Mouse (Mus musculus) erythroblast, embryonic 14.5 days (primary cell): ENCODE measurements around the gene Ralgapa1. TPM values are rescaled to one million over a fixed set of nuclear protein-coding genes. Genes with fewer than 3 reads are reported as not detected.
"Not testable (repeated sequence)": the region's sequence is repeated elsewhere in the genome, so short reads cannot be mapped to it uniquely, and the experiment has no call there.

ENCODE experiments used
- H3K27me3 ChIP-seq: 2 replicates; pipeline ENCODE4 v1.6.1; 2012; ENCODE audit warnings: inconsistent platforms; ENCODE audit not compliant: control insufficient read depth
- H3K36me3 ChIP-seq: 2 replicates; pipeline ENCODE4 v1.6.1; 2012; ENCODE audit warnings: mild to moderate bottlenecking, inconsistent platforms; ENCODE audit not compliant: control insufficient read depth
- H3K4me1 ChIP-seq: 2 replicates; pipeline ENCODE4 v1.6.1; 2012; ENCODE audit warnings: inconsistent platforms; ENCODE audit not compliant: control insufficient read depth
- H3K4me3 ChIP-seq: replicated peaks from 2 replicates; pipeline ENCODE3; 2012; ENCODE audit warnings: moderate library complexity, mild to moderate bottlenecking, inconsistent platforms
- H3K9me3 ChIP-seq: 2 replicates; pipeline ENCODE4 v1.6.1; 2012; ENCODE audit warnings: low read length, inconsistent platforms, mixed read lengths; ENCODE audit not compliant: control insufficient read depth
- GATA1 ChIP-seq: IDR thresholded peaks from 2 replicates; pipeline ENCODE4 v1.6.1; 2012; ENCODE audit warnings: low read length, inconsistent platforms, mixed read lengths
- TAL1 ChIP-seq: IDR thresholded peaks from 3 replicates; pipeline ENCODE4 v1.6.1; 2012; ENCODE audit warnings: low read length, inconsistent platforms, mixed read lengths
- polyA plus RNA-seq: library from polyadenylated mRNA; stranded (reverse); fragments of >175 nt; gene quantifications from 2 replicates; pipeline ENCODE4 v1.2.3, GENCODE M21; 2012

Ralgapa1 gene
- polyA plus RNA-seq, 1 experiment, result 0.83 TPM

DNA sequence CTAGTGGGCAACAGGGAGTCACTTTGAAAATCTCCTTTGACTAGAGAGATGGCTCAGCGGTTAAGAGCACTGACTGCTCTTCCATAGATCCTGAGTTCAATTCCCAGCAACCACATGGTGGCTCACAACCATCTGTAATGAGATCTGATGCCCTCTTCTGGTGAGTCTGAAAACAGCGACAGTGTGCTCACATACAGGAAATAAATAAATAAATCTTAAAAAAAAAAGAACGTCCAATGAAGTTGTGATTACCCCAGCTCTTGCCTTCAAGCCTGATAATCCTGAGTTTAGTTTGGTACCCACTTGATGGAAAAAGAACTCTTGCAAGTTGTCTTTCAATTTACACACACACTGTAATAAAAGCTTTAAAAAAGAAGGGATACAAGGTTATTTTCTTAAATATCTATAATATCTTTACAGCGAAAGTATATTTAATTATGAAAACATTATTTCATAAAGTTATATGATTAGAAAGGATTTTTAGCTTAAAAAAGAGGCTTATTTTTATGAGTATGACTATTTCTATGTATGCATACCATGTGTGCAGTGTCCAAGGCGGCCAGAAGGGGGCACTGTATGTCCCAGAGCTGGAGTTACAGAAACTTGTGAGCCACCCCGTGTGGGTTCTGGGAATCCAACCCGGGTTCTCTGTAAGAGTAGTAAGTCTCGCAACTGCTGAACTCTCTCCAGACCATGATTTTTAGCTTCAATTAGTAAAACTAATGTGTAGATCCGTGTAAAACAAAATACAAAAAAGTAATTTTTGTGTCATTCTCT lies 256.6 kb downstream of the Ralgapa1 start:
- peaks cover 3% of the 10 kb centered on the region; the same call in 1 of the 2 replicates for H3K4me1 ChIP-seq
- H3K9me3 ChIP-seq, result peaks cover 6% of the 10 kb centered on the region; the same call in 1 of the 2 replicates
- no peak for TF ChIP-seq GATA1
- no peak for TF ChIP-seq TAL1
- no peak overlapping the region for H3K4me3 ChIP-seq
- no peaks in the 10 kb centered on the region for H3K36me3 ChIP-seq
- no peaks in the 10 kb centered on the region for H3K27me3 ChIP-seq

GRCm38 (mm10) chr12:55563742-55564141 lies 257.2 kb downstream of the Ralgapa1 start:
- Histone ChIP-seq H3K36me3 (no peaks in the 10 kb centered on the region), H3K9me3 (peaks cover 6% of the 10 kb centered on the region; the same call in 1 of the 2 replicates), H3K4me3 (no peak overlapping the region), H3K4me1 (peaks cover 3% of the 10 kb centered on the region; the same call in 1 of the 2 replicates), H3K27me3 (no peaks in the 10 kb centered on the region)
- TF ChIP-seq GATA1 (no peak), TAL1 (no peak)

GRCm38 (mm10) chr12:55560025-55560690 lies 260.8 kb downstream of the Ralgapa1 start:
- Histone ChIP-seq H3K4me3 (peak overlapping the region; percentile 34), H3K36me3 (no peaks in the 10 kb centered on the region), H3K27me3 (no peaks in the 10 kb centered on the region), H3K4me1 (peaks cover 3% of the 10 kb centered on the region; the same call in 1 of the 2 replicates), H3K9me3 (peaks cover 2% of the 10 kb centered on the region; the same call in 1 of the 2 replicates)
- TF ChIP-seq GATA1 (no peak), TAL1 (no peak)

DNA sequence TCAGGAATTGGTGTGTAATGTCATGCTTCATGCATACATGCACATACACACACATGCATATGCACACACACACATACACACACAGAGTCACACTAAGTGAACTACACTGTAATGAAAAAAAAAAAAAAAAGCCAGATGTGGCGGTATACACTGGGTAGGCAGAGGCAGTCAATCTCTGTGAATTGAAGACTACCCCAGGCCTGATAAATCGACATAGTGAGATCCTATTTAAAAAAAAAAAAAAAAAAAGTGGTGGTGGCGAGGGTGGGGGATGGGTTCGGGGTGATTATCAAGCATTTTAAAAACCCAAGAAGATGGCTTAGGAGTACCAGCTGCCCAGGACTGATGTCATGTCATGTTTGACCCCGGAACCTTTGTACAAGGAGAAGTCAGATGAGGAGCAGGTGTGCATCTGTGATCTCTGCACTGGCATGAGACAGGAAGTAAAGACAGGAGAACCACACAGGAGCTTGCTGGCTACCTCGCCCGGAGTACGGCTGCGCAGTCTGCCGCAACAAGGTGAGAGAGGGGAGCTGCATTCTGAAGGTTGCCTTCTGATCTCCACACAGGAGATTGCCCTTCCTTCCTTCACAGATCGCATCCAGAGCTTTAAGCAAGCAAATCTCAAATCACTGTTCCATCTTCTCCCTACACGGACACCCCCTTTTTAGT lies 261.6 kb downstream of the Ralgapa1 start:
- no peaks in the 10 kb centered on the region for H3K9me3 ChIP-seq
- H3K4me3 ChIP-seq, result no peak overlapping the region
- no peaks in the 10 kb centered on the region for H3K27me3 ChIP-seq
- TF ChIP-seq TAL1, result no peak
- peaks cover 3% of the 10 kb centered on the region; the same call in 1 of the 2 replicates for H3K4me1 ChIP-seq
- H3K36me3 ChIP-seq, result no peaks in the 10 kb centered on the region

DNA sequence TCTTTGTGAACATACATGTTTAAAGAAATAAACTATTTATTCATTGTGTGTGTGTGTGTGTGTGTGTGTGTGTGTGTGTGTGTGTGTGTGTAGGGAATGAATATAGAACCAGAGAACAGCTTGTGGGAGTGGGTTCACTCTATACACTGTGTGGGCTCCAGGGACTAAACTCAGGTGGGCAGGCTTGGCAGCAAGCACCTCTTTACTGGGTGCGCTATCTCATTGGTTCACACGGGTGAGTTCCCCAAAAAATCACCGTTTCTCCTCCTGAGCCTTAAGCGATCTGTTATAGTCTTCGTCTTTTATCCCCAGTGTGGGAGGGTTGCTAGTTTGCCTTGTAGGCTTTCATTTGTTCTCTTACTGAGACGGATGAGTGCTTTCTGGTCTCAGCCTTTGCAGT lies 263.1 kb downstream of the Ralgapa1 start:
- TF ChIP-seq TAL1 (no peak), GATA1 (no peak)
- Histone ChIP-seq H3K36me3 (no peaks in the 10 kb centered on the region), H3K27me3 (no peaks in the 10 kb centered on the region), H3K9me3 (no peaks in the 10 kb centered on the region), H3K4me3 (no peak overlapping the region), H3K4me1 (peaks cover 3% of the 10 kb centered on the region; the same call in 1 of the 2 replicates)

- H3K4me1 ChIP-seq, H3K27me3 ChIP-seq, H3K36me3 ChIP-seq, H3K9me3 ChIP-seq, H3K4me3 ChIP-seq: not testable (repeated sequence)
Measured at GRCm38 (mm10) chr12:55554901-55555300, 266.1 kb downstream of the Ralgapa1 start.

Other genes with a start within 250 kb of the Ralgapa1 start
- gene Insm2, start 221.7 kb downstream of the Ralgapa1 start, polyA plus RNA-seq, result not detected in 2 replicates
- gene Brms1l, start 15.2 kb upstream of the Ralgapa1 start, polyA plus RNA-seq, result 6.1 and 8.1 TPM in 2 replicates